Mouse (Mus musculus): ENCODE data around the gene As3mt. TPM values are rescaled to one million over a fixed set of nuclear protein-coding genes. Genes with fewer than 3 reads are reported as not detected.
"Not testable (repeated sequence)": the region's sequence is repeated elsewhere in the genome, so short reads cannot be mapped to it uniquely, and the experiment has no call there.

Gene As3mt
- polyA plus RNA-seq, 1 experiment from 2014 or later = 46.7 TPM

DNA sequence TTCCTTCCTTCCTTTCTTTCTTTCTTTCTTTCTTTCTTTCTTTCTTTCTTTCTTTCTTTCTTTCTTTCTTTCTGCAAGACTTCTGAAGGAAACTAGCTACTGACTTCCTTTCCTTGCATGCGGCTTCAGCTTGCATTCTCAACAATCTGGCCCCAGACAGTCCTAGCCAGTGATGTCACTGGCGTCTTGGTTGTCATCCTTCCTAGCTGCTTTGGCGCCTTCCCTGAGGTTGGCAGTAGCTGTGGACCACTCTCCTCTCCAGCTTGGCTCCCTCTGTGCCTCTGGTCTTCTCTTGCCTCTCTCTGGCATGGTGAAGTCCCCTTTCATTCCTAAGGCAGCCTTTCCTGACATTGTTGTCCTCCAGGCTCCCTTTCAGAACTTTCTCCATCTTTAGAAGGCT lies 69.6 kb downstream of the As3mt start:
- no peak overlapping the region for H3K4me3 ChIP-seq (ENCODE audit: low read length)
- no peak overlapping the region for H3K9ac ChIP-seq (ENCODE audit: low read length)
- no peak for ATAC-seq (replicated peaks; ENCODE audit: extremely low read depth, insufficient read depth, low FRiP score)
- H3K27me3 ChIP-seq (ENCODE audit: control insufficient read depth, insufficient read depth, low read length) = no peaks in the 10 kb centered on the region
- no peaks in the 10 kb centered on the region for H3K36me3 ChIP-seq (ENCODE audit: control insufficient read depth, insufficient read depth)
- no peaks in the 10 kb centered on the region for H3K9me3 ChIP-seq (replicated peaks; ENCODE audit: control insufficient read depth, low read length)
- H3K27ac ChIP-seq (ENCODE audit: low read length) = no peak overlapping the region
- H3K4me2 ChIP-seq (ENCODE audit: low read depth, low read length) = no peak overlapping the region
- WGBS = 73% methylated on average over 3 of the region's 3 CpGs
- H3K4me1 ChIP-seq (ENCODE audit: control insufficient read depth, insufficient read depth, low read length) = no peaks in the 10 kb centered on the region

DNA sequence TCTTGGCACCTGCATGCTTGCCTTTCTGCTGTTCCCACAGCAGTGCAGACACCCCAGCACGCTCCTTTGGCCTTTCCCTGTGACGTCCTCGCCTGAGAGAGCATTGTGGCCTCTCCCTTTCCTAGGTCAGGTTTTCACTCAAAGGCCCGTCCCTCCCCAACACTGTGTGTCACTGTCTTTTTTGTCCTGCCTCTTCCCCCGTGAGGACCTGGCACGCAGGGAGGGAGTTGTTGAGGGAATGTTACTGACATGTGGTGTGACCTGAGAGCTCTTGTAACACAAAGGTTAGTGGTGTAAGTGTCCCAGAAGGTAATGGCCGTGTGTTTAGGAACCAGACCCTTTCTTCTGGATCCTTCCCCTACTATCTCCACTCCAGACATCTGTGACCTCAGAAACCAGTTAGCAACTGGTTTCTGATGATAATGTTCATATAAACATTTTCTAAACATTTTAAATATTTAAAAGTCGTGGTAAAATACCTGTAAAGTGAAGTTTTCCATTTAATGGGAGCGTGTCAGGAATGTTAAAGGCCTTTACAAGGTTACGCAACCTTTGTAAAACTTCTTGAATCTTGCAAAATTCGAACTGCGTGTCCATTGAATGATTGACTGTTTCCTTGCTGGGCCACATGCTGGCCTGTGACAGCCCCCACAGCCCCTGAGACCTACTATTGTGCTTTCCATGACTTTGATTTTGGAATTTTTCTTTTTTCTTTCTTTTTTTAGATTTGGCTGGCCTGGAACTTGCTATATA lies 70.8 kb downstream of the As3mt start:
- H3K4me3 ChIP-seq (ENCODE audit: low read length) = no peak overlapping the region
- 69% methylated on average over 12 of the region's 12 CpGs for WGBS

DNA sequence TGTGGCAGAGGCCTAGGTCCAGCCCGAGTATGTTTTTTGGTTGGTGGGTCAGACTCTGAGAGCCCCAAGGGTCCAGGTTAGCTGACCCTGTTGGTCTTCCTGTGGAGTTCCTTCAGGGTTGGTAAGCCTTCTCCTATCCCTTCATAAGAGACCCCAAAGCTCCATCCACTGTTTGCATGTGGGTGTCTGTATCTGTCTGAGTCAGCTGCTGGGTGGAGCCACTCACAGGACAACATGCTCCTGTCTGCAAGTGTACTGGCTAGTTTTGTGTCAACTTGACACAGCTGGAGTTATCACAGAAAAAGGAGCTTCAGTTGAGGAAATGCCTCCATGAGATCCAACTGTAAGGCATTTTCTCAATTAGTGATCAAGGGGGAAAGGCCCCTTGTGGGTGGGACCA lies 71.9 kb downstream of the As3mt start:
- H3K36me3 ChIP-seq (ENCODE audit: control insufficient read depth, insufficient read depth); H3K27ac ChIP-seq (ENCODE audit: low read length); H3K4me1 ChIP-seq (ENCODE audit: control insufficient read depth, insufficient read depth, low read length); H3K9ac ChIP-seq (ENCODE audit: low read length); H3K4me3 ChIP-seq (ENCODE audit: low read length); H3K9me3 ChIP-seq (replicated peaks; ENCODE audit: control insufficient read depth, low read length); ATAC-seq (replicated peaks; ENCODE audit: extremely low read depth, insufficient read depth, low FRiP score); H3K4me2 ChIP-seq (ENCODE audit: low read depth, low read length); H3K27me3 ChIP-seq (ENCODE audit: control insufficient read depth, insufficient read depth, low read length): not testable (repeated sequence)
- 87% methylated on average over 1 of the region's 1 CpGs for WGBS

More for the DNA sequence above, 70.8 kb downstream of the As3mt start:
- Histone ChIP-seq H3K27me3 (ENCODE audit: control insufficient read depth, insufficient read depth, low read length) (no peaks in the 10 kb centered on the region), H3K4me2 (ENCODE audit: low read depth, low read length) (no peak overlapping the region), H3K36me3 (ENCODE audit: control insufficient read depth, insufficient read depth) (no peaks in the 10 kb centered on the region), H3K9me3 (replicated peaks; ENCODE audit: control insufficient read depth, low read length) (no peaks in the 10 kb centered on the region), H3K4me1 (ENCODE audit: control insufficient read depth, insufficient read depth, low read length) (no peaks in the 10 kb centered on the region), H3K27ac (ENCODE audit: low read length) (no peak overlapping the region), H3K9ac (ENCODE audit: low read length) (no peak overlapping the region)
- no peak for ATAC-seq (replicated peaks; ENCODE audit: extremely low read depth, insufficient read depth, low FRiP score)

DNA sequence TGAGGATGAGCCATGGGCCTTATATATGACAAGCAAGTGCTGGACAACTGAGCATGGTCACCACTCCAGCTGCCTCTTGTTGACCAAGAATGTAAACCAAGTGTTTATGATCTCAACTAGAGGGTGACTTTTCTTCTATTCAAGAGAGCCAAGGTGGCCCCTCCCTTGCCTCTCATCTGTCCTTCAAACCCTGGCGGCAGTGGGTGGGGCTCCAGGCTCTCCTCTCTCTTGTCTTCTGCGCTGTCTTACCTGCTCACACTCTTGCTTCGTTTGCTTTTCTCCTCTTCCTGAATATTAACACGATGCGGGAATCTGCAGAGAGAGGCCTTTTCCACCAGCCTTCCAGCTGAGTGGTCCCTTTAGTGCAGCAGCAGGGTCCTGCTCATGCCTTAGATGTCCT lies 76.8 kb downstream of the As3mt start:
- Histone ChIP-seq H3K27ac (ENCODE audit: low read length) (no peak overlapping the region), H3K27me3 (ENCODE audit: control insufficient read depth, insufficient read depth, low read length) (no peaks in the 10 kb centered on the region), H3K9me3 (replicated peaks; ENCODE audit: control insufficient read depth, low read length) (no peaks in the 10 kb centered on the region), H3K4me1 (ENCODE audit: control insufficient read depth, insufficient read depth, low read length) (no peaks in the 10 kb centered on the region), H3K36me3 (ENCODE audit: control insufficient read depth, insufficient read depth) (no peaks in the 10 kb centered on the region), H3K4me3 (ENCODE audit: low read length) (no peak overlapping the region), H3K4me2 (ENCODE audit: low read depth, low read length) (no peak overlapping the region), H3K9ac (ENCODE audit: low read length) (no peak overlapping the region)
- WGBS = 70% methylated on average over 5 of the region's 5 CpGs
- no peak for ATAC-seq (replicated peaks; ENCODE audit: extremely low read depth, insufficient read depth, low FRiP score)

DNA sequence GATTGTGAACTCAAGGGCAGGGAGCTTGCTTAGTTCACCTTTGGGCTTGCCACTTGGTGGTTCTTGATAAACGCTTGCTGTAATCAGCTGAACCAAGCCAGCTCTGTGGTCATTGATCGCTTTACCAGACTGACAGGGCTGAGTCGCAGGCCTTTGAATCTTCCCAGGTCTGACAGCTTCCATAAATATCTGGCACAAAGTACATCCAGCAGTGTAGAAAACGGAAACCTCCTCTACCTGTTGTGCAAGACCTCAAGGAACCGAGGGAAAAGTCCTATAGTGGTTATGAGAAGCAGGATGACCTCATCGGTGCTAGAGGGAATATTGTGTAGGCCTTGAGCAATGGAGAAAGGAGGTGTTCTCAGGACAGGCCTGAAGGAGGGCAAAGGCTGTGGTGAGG lies 77.2 kb downstream of the As3mt start:
- no peak overlapping the region for H3K27ac ChIP-seq (ENCODE audit: low read length)
- ATAC-seq (replicated peaks; ENCODE audit: extremely low read depth, insufficient read depth, low FRiP score) = no peak
- WGBS = 63% methylated on average over 6 of the region's 6 CpGs

DNA sequence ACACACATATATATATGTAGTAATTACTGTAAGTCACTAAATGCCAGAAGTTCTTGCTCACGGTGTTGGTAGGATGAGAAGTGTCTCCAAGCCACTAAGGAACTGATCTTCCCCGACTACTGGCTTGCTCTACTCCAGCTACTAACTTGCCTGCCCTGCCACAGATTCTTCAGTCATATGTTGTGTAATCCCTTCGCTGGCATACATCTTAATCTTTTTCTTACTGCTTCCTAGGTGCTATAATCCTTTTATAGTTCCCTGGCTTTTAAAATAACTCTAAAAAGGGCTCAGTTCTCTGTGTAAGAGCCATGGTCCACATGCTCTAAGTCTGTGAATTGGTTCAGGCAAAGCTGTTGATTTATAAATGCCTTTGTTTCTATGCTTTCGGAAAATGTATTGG lies 78.4 kb downstream of the As3mt start:
- no peak overlapping the region for H3K4me2 ChIP-seq (ENCODE audit: low read depth, low read length)
- no peak for ATAC-seq (replicated peaks; ENCODE audit: extremely low read depth, insufficient read depth, low FRiP score)
- 82% methylated on average over 4 of the region's 4 CpGs for WGBS

More for the DNA sequence above, 77.2 kb downstream of the As3mt start:
- no peaks in the 10 kb centered on the region for H3K27me3 ChIP-seq (ENCODE audit: control insufficient read depth, insufficient read depth, low read length)
- H3K4me1 ChIP-seq (ENCODE audit: control insufficient read depth, insufficient read depth, low read length) = no peaks in the 10 kb centered on the region
- H3K4me3 ChIP-seq (ENCODE audit: low read length) = no peak overlapping the region
- H3K9ac ChIP-seq (ENCODE audit: low read length) = no peak overlapping the region
- no peaks in the 10 kb centered on the region for H3K9me3 ChIP-seq (replicated peaks; ENCODE audit: control insufficient read depth, low read length)
- H3K4me2 ChIP-seq (ENCODE audit: low read depth, low read length) = no peak overlapping the region
- H3K36me3 ChIP-seq (ENCODE audit: control insufficient read depth, insufficient read depth) = no peaks in the 10 kb centered on the region

DNA sequence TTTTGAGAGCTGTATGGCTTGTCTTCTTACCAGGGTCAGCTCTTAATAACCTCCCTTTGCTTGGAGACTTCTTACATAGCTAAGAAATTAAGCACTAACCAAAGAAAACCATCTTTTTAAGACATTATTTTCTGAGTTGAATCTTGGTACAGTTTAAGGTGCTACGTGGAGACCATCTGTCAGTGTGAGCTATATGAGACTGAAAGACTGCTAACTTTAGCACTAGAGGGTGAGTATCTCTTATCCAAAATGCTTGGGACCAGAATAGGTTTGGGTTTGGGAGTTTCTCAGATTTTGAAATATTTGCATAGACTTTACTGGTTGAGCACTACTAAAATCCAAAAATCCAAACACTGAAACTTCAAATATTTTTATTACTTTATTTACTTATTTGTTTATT lies 82.5 kb downstream of the As3mt start:
- Histone ChIP-seq H3K27me3 (ENCODE audit: control insufficient read depth, insufficient read depth, low read length) (no peaks in the 10 kb centered on the region), H3K4me2 (ENCODE audit: low read depth, low read length) (no peak overlapping the region), H3K4me1 (ENCODE audit: control insufficient read depth, insufficient read depth, low read length) (no peaks in the 10 kb centered on the region), H3K9ac (ENCODE audit: low read length) (no peak overlapping the region), H3K4me3 (ENCODE audit: low read length) (no peak overlapping the region), H3K27ac (ENCODE audit: low read length) (no peak overlapping the region), H3K9me3 (replicated peaks; ENCODE audit: control insufficient read depth, low read length) (no peaks in the 10 kb centered on the region), H3K36me3 (ENCODE audit: control insufficient read depth, insufficient read depth) (no peaks in the 10 kb centered on the region)
- WGBS = 75% methylated on average over 1 of the region's 1 CpGs
- no peak for ATAC-seq (replicated peaks; ENCODE audit: extremely low read depth, insufficient read depth, low FRiP score)

More for the DNA sequence above, 78.4 kb downstream of the As3mt start:
- Histone ChIP-seq H3K4me3 (ENCODE audit: low read length) (no peak overlapping the region), H3K4me1 (ENCODE audit: control insufficient read depth, insufficient read depth, low read length) (no peaks in the 10 kb centered on the region), H3K27ac (ENCODE audit: low read length) (no peak overlapping the region), H3K36me3 (ENCODE audit: control insufficient read depth, insufficient read depth) (no peaks in the 10 kb centered on the region), H3K9ac (ENCODE audit: low read length) (no peak overlapping the region), H3K27me3 (ENCODE audit: control insufficient read depth, insufficient read depth, low read length) (no peaks in the 10 kb centered on the region), H3K9me3 (replicated peaks; ENCODE audit: control insufficient read depth, low read length) (no peaks in the 10 kb centered on the region)

Other genes starting within 250 kb of the As3mt start
- gene Trim8, start 205.8 kb upstream of the As3mt start, polyA plus RNA-seq (2015; fragmentation: Nextera tagmentation; extraction: Ambion mirVana) = 17.0 and 19.4 TPM in 2 replicates
- gene Arl3, start 134.3 kb upstream of the As3mt start, polyA plus RNA-seq (2015; fragmentation: Nextera tagmentation; extraction: Ambion mirVana) = 95.6 and 101 TPM in 2 replicates
- 10.0 and 11.4 TPM in 2 replicates for gene Sfxn2, start 134.1 kb upstream of the As3mt start, polyA plus RNA-seq (2015; fragmentation: Nextera tagmentation; extraction: Ambion mirVana)
- 60.5 and 63.3 TPM in 2 replicates for gene Wbp1l, start 108.4 kb upstream of the As3mt start, polyA plus RNA-seq (2015; fragmentation: Nextera tagmentation; extraction: Ambion mirVana)
- 1.00 and 1.7 TPM in 2 replicates for gene Cyp17a1, start 34.3 kb upstream of the As3mt start, polyA plus RNA-seq (2015; fragmentation: Nextera tagmentation; extraction: Ambion mirVana)
- 13.7 and 14.9 TPM in 2 replicates for gene Borcs7, start 17.6 kb upstream of the As3mt start, polyA plus RNA-seq (2015; fragmentation: Nextera tagmentation; extraction: Ambion mirVana)
- gene Cnnm2, start 54.1 kb downstream of the As3mt start, polyA plus RNA-seq (2015; fragmentation: Nextera tagmentation; extraction: Ambion mirVana) = 1.9 and 2.7 TPM in 2 replicates

Data from heart, embryonic 16.5 days (tissue).